Mouse (Mus musculus) megakaryocyte, embryonic 14.5 days (primary cell): Measurements from ENCODE around the gene Loxl4. TPM values are rescaled to one million over a fixed set of nuclear protein-coding genes. Genes with fewer than 3 reads are reported as not detected.

Source experiments
- H3K27me3 ChIP-seq: replicated peaks from 2 replicates; pipeline ENCODE3; 2012; ENCODE audit warnings: inconsistent platforms
- H3K36me3 ChIP-seq: replicated peaks from 2 replicates; pipeline ENCODE3; 2012; ENCODE audit warnings: low read length, inconsistent platforms, mixed read lengths
- H3K4me1 ChIP-seq: 2 replicates; pipeline ENCODE4 v1.6.1; 2012; ENCODE audit warnings: inconsistent platforms
- H3K4me3 ChIP-seq: replicated peaks from 2 replicates; pipeline ENCODE3; 2012; ENCODE audit warnings: moderate library complexity, mild to moderate bottlenecking, inconsistent platforms
- H3K9me3 ChIP-seq: 2 replicates; pipeline ENCODE4 v1.6.1; 2012; ENCODE audit warnings: inconsistent platforms
- FLI1 ChIP-seq: IDR thresholded peaks from 2 replicates; pipeline ENCODE4 v1.6.1; 2012; ENCODE audit warnings: low read length, inconsistent platforms, mixed read lengths
- GATA1 ChIP-seq: IDR thresholded peaks from 3 replicates; pipeline ENCODE4 v1.6.1; 2012; ENCODE audit warnings: mixed read lengths, low read length, inconsistent platforms, borderline replicate concordance
- polyA plus RNA-seq: library from polyadenylated mRNA; stranded (reverse); fragments of >175 nt; gene quantifications from 2 replicates; pipeline ENCODE4 v1.2.3, GENCODE M21; 2012; ENCODE audit warnings: low replicate concordance; ENCODE audit not compliant: insufficient read depth

Loxl4 gene
- polyA plus RNA-seq, 1 experiment, result 0.20 TPM

DNA sequence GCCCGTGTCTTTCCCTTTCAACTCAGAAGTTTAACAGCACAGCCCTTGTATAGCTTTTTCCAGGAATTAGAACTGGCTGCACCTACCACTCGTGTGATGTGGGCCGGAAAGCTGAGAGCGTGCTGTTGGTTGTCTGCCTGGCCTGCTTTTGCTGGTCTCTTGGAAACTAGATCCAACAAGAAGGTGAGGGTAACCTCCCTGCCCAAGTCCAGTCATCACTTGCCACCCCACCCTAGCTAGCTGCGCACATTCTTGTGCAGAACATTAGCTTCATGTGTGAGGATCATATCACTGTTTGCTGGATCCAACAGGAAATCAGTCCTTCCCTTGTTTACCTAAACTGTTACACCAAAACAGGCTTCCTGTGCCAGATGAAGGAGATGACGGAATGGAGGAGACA is 19.2 kb downstream of the Loxl4 start:
- Histone ChIP-seq H3K4me1 (peaks cover 3% of the 10 kb centered on the region; the same call in 1 of the 2 replicates), H3K36me3 (peaks cover 74% of the 10 kb centered on the region), H3K27me3 (no peaks in the 10 kb centered on the region), H3K9me3 (no peaks in the 10 kb centered on the region), H3K4me3 (no peak overlapping the region)
- TF ChIP-seq FLI1, result no peak
- no peak for TF ChIP-seq GATA1

DNA sequence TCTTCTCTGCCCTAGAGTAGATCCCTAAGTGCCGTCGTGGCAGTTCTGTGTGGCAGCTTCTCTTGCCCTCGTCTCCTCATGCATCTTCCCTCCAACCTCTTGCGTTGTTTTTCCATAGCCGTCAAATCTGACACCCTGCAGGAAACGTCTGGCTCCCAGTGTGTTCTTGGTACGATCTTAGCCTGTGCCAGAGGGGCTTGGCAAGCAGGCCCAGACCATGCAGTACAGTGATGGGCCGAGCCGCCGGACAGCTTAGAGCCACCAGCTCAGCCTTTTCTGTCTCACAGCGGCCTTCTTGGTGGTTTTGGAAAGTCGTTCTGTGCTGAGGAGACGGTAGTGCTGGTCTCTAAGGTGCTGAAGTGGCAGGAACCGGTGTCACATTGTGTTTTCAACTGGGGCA is 21.1 kb downstream of the Loxl4 start:
- TF ChIP-seq GATA1 (no peak), FLI1 (no peak)
- H3K9me3 ChIP-seq, result no peaks in the 10 kb centered on the region
- H3K4me3 ChIP-seq, result no peak overlapping the region
- H3K27me3 ChIP-seq, result no peaks in the 10 kb centered on the region
- H3K4me1 ChIP-seq, result peaks cover 4% of the 10 kb centered on the region
- peaks cover 86% of the 10 kb centered on the region for H3K36me3 ChIP-seq

DNA sequence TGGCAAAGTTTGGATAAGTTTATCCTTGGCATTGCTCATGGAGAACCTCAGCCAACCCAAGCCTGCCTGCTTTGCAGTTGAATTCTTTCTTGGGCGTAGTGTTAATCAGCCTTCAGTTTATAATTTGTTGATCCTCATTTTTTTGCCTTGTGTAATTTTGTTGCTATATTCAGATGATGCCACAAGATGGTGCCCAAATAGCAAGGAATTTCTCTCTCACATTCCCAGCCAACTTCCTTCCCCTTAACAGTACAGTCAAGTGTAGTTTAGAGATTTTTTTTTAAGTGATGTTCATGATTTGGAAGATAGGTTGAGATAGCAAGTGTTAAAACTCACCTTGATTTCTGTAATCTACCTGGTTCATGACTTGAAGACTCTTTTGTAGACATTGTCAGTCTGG is 23.4 kb downstream of the Loxl4 start:
- TF ChIP-seq FLI1 (no peak), GATA1 (no peak)
- Histone ChIP-seq H3K36me3 (peaks cover 87% of the 10 kb centered on the region), H3K9me3 (no peaks in the 10 kb centered on the region), H3K4me1 (peaks cover 4% of the 10 kb centered on the region), H3K27me3 (no peaks in the 10 kb centered on the region), H3K4me3 (no peak overlapping the region)

DNA sequence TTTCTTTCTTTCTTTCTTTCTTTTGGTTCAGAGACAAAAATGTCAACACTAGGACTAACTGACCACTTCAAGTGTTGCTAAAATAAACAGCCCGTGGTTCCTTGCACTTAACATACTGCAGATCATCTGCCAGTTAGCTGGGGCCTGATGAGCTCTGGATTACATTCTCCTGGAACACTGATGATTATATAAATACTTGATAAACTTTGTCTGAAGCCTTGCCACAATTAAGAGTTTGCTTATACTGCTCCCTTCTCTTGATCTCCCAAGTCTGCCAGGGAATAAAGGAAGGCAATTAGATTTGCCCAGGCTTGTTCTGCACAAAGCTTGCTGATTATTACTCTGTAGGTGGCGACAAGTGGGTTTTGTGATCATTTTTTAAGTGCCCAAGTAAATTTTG is 24.9 kb downstream of the Loxl4 start:
- TF ChIP-seq GATA1 (no peak), FLI1 (no peak)
- Histone ChIP-seq H3K27me3 (no peaks in the 10 kb centered on the region), H3K4me1 (peaks cover 4% of the 10 kb centered on the region), H3K4me3 (no peak overlapping the region), H3K36me3 (peaks cover 87% of the 10 kb centered on the region), H3K9me3 (no peaks in the 10 kb centered on the region)

DNA sequence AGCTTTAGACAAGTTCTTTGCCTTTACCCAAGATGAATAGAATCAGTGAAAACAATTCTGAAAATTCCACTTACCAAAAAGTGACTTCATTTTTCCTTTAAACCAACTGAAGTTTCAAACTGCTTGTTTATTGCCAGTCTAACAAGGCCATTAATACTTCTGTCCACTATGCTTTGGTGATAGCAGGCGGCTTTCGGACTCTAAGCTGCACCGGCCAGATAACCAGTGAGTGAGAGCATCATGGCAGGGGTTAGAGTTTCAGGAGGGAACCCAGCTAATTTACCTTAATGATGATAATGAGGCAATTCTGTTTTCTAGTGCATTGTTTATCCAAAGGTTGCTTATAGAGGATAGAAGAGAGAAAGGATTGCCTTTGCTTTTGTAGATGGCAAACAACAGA is 28.4 kb downstream of the Loxl4 start:
- H3K4me3 ChIP-seq, result no peak overlapping the region
- H3K9me3 ChIP-seq, result no peaks in the 10 kb centered on the region
- peaks cover 75% of the 10 kb centered on the region for H3K36me3 ChIP-seq
- peaks cover 6% of the 10 kb centered on the region for H3K4me1 ChIP-seq
- no peaks in the 10 kb centered on the region for H3K27me3 ChIP-seq
- no peak for TF ChIP-seq FLI1
- TF ChIP-seq GATA1, result no peak

DNA sequence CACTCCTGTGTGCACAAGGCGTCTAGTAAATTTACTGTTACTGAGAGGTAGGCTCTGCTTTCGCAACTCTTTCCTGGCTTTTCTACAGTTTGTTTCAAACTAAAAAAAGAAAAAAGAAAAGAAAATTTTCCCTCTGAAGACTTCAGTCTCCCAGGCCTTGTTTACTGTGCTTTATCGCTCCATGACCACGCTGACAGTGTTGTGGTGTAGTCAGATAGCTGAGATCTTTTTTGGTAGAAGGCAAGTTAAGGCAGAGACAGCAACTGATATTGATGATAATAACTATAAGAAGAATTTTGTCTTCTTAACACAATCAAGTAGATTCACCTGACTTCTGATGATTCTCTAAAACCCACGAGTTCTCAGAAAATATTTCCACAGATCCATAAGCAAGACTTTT is 28.9 kb downstream of the Loxl4 start:
- peaks cover 74% of the 10 kb centered on the region for H3K36me3 ChIP-seq
- no peaks in the 10 kb centered on the region for H3K9me3 ChIP-seq
- H3K4me1 ChIP-seq, result peaks cover 6% of the 10 kb centered on the region
- H3K27me3 ChIP-seq, result no peaks in the 10 kb centered on the region
- no peak overlapping the region for H3K4me3 ChIP-seq
- no peak for TF ChIP-seq FLI1
- no peak for TF ChIP-seq GATA1

DNA sequence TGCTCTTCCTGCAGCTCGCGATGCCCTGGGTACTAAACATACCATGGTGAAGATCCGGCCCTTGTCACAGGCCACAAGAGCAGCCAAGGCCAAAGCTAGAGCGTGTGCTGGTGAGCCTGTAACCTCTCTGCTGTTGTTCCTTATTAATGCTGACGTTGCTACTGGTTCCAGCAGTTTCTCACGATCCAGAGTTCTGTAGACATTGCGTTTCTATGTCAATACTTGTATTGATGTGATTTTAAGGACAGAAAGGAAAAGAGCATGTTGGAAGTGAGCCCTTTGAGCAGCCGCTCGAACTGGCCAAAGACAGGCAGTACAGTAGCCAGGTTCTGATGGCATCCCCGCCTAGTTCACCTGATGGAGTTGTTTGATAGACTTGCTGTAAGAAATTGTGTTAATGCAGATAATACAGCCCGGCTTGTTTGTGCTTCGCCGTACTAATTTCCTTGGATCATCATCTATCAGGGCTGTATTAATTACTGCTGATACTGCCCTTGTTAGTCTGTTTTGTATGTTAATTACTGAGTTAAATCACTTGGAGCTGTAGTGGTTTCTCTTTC is 29.7 kb downstream of the Loxl4 start:
- TF ChIP-seq FLI1 (no peak), GATA1 (no peak)
- H3K4me1 ChIP-seq, result peaks cover 3% of the 10 kb centered on the region; the same call in 1 of the 2 replicates
- H3K4me3 ChIP-seq, result no peak overlapping the region
- H3K9me3 ChIP-seq, result no peaks in the 10 kb centered on the region
- no peaks in the 10 kb centered on the region for H3K27me3 ChIP-seq
- H3K36me3 ChIP-seq, result peaks cover 66% of the 10 kb centered on the region

DNA sequence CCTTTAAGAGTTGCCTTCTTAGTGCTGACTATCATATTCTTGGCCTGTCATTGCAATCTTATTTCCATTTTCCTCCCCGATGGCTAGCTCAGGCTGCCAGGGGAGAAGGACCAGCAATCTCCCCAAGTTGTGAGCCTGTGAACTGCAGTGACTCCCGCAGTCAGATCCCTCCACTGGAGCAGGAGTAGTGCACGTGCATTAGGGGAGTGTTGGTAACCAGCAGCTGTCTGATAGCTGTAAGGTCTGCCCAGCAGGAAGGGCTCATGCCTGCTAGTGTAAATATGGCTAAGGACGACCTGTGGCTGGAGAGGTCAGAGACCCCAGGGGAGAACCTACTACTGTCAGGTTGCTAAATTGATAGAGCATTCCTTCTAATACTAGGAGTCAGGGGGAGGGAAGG is 31.9 kb downstream of the Loxl4 start:
- Histone ChIP-seq H3K9me3 (no peaks in the 10 kb centered on the region), H3K4me3 (no peak overlapping the region), H3K4me1 (0 out of 2 replicates have a peak, but pooled peaks cover 3% of the 10 kb centered on the region), H3K27me3 (no peaks in the 10 kb centered on the region), H3K36me3 (peaks cover 52% of the 10 kb centered on the region)
- TF ChIP-seq GATA1, result no peak
- no peak for TF ChIP-seq FLI1

DNA sequence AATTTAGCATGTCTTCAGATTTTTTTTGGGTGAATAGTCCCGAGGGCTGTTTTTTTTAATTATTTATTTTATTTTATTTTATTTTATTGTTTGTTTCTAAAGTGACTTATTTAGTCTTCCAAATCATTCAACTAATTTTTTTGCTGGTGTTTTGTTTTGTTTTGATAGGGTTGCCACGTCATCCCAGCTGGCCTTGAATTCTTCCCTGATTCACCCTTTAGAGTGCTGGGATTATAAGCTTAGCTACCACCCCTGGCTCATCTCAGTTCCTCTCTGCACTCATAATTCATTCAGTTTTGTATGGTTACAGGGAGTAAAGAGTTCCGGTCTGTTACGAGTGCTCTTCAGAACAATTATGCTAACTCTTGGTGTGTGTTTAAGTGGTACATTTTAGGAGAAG is 34.0 kb downstream of the Loxl4 start:
- H3K4me1 ChIP-seq, result peaks cover 14% of the 10 kb centered on the region
- H3K27me3 ChIP-seq, result no peaks in the 10 kb centered on the region
- TF ChIP-seq FLI1, result no peak
- no peak for TF ChIP-seq GATA1
- H3K36me3 ChIP-seq, result peaks cover 32% of the 10 kb centered on the region
- no peaks in the 10 kb centered on the region for H3K9me3 ChIP-seq
- no peak overlapping the region for H3K4me3 ChIP-seq

DNA sequence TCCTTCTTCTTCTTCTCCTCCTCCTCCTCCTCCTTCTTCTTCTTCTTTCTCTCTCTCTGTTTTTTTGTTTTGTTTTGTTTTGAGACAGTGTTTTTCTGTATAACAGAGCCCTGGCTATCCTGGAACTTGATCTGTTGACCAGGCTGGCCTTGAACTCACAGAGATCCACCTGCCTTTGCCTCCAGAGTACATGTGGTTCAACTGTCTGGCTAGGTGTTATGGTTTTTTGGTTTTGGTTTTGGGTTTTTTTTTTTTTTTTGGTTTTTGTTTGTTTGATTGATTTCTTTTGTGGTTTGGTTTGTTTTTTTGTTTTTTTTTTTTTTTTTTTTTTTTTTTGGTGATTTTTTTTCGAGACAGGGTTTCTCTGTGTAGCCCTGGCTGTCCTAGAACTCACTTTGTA is 35.8 kb downstream of the Loxl4 start:
- Histone ChIP-seq H3K27me3 (no peaks in the 10 kb centered on the region), H3K36me3 (peaks cover 15% of the 10 kb centered on the region), H3K4me3 (no peak overlapping the region), H3K4me1 (peaks cover 17% of the 10 kb centered on the region), H3K9me3 (no peaks in the 10 kb centered on the region)
- TF ChIP-seq GATA1, result no peak
- no peak for TF ChIP-seq FLI1

DNA sequence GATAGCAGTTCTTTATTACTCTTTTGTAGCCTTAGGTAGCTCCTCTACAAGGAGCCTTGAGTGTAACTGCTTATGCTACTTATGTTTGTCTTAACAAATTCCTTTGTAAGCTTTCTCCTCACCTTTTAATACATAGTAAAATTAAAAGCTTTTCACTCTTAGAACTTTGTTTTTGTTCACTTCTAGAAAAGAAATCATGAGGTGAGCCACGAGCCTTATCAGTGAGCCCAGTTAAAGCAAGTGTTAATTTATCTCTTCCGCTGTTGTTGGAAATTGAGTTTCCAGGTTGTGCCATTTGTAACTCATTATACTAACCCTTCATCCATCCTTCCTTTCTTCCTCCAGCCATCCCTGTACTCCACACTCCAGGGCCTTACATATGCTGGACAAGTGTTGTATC is 37.3 kb downstream of the Loxl4 start:
- TF ChIP-seq FLI1, result no peak
- no peak for TF ChIP-seq GATA1
- Histone ChIP-seq H3K4me3 (no peak overlapping the region), H3K4me1 (peaks cover 19% of the 10 kb centered on the region), H3K27me3 (no peaks in the 10 kb centered on the region), H3K9me3 (no peaks in the 10 kb centered on the region), H3K36me3 (peaks cover 14% of the 10 kb centered on the region)
